Mouse (Mus musculus): ENCODE results near the gene Crcp. TPM values are rescaled to one million over a fixed set of nuclear protein-coding genes. Genes with fewer than 3 reads are reported as not detected.

The Crcp gene
- 10 to 100 TPM; 18.0 to 22.5 (median 20.7) TPM for total RNA-seq (2022)

- DNase-seq (ENCODE audit: low spot score in 2 of 2), result peak; percentile 63 to 69
Measured at GRCm38 (mm10) chr5:130029142-130029897, at the start of gene Crcp, which contains the start of gene Asl. TSS of gene Crcp (plus strand) at chr5:130029290. TSS of gene Asl (minus strand) at chr5:130029247.

GRCm38 (mm10) chr5:129980216-129980615, 48.9 kb upstream of the Crcp start:
- DNase-seq (ENCODE audit: low spot score in 2 of 2), result no peak

GRCm38 (mm10) chr5:129989376-129989775, 39.7 kb upstream of the Crcp start:
- DNase-seq (ENCODE audit: low spot score in 2 of 2), result no peak

GRCm38 (mm10) chr5:129991898-129992297, 37.2 kb upstream of the Crcp start:
- DNase-seq (ENCODE audit: low spot score in 2 of 2), result no peak

GRCm38 (mm10) chr5:129993374-129993773, 35.7 kb upstream of the Crcp start:
- no peak for DNase-seq (ENCODE audit: low spot score in 2 of 2)

- no peak for DNase-seq (ENCODE audit: low spot score in 2 of 2)
Measured at GRCm38 (mm10) chr5:129994989-129995388, 34.1 kb upstream of the Crcp start.

- no peak for DNase-seq (ENCODE audit: low spot score in 2 of 2)
Measured at GRCm38 (mm10) chr5:129997700-129998099, 31.4 kb upstream of the Crcp start.

- DNase-seq (ENCODE audit: low spot score in 2 of 2), result no peak
Measured at GRCm38 (mm10) chr5:129999097-129999496, 30.0 kb upstream of the Crcp start.

- no peak for DNase-seq (ENCODE audit: low spot score in 2 of 2)
Measured at GRCm38 (mm10) chr5:130000735-130001134, 28.4 kb upstream of the Crcp start.

GRCm38 (mm10) chr5:130001356-130001987, 27.6 kb upstream of the Crcp start:
- no peak for DNase-seq (ENCODE audit: low spot score in 2 of 2)

GRCm38 (mm10) chr5:130002301-130003146, 26.6 kb upstream of the Crcp start, which contains the start of gene Gusb:
TSS of gene Gusb (minus strand) at chr5:130003049.
- DNase-seq (ENCODE audit: low spot score in 2 of 2), result peak; percentile 58 to 75

- DNase-seq (ENCODE audit: low spot score in 2 of 2), result no peak
Measured at GRCm38 (mm10) chr5:130003229-130003628, 25.9 kb upstream of the Crcp start.

GRCm38 (mm10) chr5:130007344-130007743, 21.7 kb upstream of the Crcp start:
- DNase-seq (ENCODE audit: low spot score in 2 of 2), result no peak

- no peak for DNase-seq (ENCODE audit: low spot score in 2 of 2)
Measured at GRCm38 (mm10) chr5:130008034-130008590, 21.0 kb upstream of the Crcp start.

GRCm38 (mm10) chr5:130009784-130010183, 19.3 kb upstream of the Crcp start:
- DNase-seq (ENCODE audit: low spot score in 2 of 2), result no peak

- DNase-seq (ENCODE audit: low spot score in 2 of 2), result no peak
Measured at GRCm38 (mm10) chr5:130010961-130011360, 18.1 kb upstream of the Crcp start.

- no peak for DNase-seq (ENCODE audit: low spot score in 2 of 2)
Measured at GRCm38 (mm10) chr5:130015104-130015503, 14.0 kb upstream of the Crcp start.

GRCm38 (mm10) chr5:130019461-130019860, 9.6 kb upstream of the Crcp start:
- no peak for DNase-seq (ENCODE audit: low spot score in 2 of 2)

- no peak for DNase-seq (ENCODE audit: low spot score in 2 of 2)
Measured at GRCm38 (mm10) chr5:130021361-130021966, 7.6 kb upstream of the Crcp start.

GRCm38 (mm10) chr5:130022366-130022765, 6.7 kb upstream of the Crcp start:
- no peak for DNase-seq (ENCODE audit: low spot score in 2 of 2)
